Mouse (Mus musculus): ENCODE results near the gene Herpud2.

DNA sequence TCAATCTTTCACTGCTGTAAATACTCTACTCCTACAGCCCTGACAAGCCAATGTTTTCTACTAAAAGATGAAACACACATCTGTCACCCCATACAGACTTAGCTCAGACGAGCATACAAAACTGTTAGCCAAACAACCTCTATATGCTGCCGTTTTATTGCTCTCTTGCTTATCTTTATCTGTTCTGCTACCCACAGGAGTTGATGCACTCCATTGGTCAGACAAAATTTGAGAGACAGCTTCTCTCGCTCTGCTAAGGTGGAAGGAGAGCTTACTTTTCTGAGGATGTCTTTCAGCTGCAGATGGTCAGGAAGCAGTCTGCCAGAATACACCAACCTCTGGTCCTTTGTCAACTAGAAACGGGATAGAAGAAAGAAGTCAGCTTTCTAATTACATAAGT, 18.7 kb downstream of the Herpud2 start:
- TF ChIP-seq POLR2A (IDR thresholded peaks at IDR 0.05; ENCODE audit: control insufficient read depth, low read depth, low read length) (no peak), CTCF (IDR thresholded peaks at IDR 0.05; ENCODE audit: control insufficient read depth, insufficient read depth, insufficient replicate concordance, low read depth, low read length) (no peak)
